Mouse (Mus musculus) erythroblast, embryonic 14.5 days (primary cell): ENCODE measurements around the gene Zfp827.

Experiments used
- GATA1 ChIP-seq: IDR thresholded peaks from 2 replicates; pipeline ENCODE4 v1.6.1; 2012; ENCODE audit warnings: low read length, inconsistent platforms, mixed read lengths
- TAL1 ChIP-seq: IDR thresholded peaks from 3 replicates; pipeline ENCODE4 v1.6.1; 2012; ENCODE audit warnings: low read length, inconsistent platforms, mixed read lengths

- no peak for TF ChIP-seq TAL1
- TF ChIP-seq GATA1, result no peak
These were observed 55.5 kb downstream of the Zfp827 start for GRCm38 (mm10) chr8:79083461-79084358.
